Mouse (Mus musculus) heart, adult 2 months (tissue): Measurements from ENCODE around the gene Aldh16a1. TPM values are rescaled to one million over a fixed set of nuclear protein-coding genes. Genes with fewer than 3 reads are reported as not detected.

ENCODE experiments used
- DNase-seq, 2 experiments: peaks; one replicate each; pipeline ENCODE4 v3.0.0; 2021
- H3K27ac ChIP-seq: fragments of 200-600 bp; 2 replicates; pipeline ENCODE4 v1.8.1; 2022
- H3K27me3 ChIP-seq: fragments of 200-500 bp; 2 replicates; pipeline ENCODE4 v1.6.1; 2012; ENCODE audit warnings: mild to moderate bottlenecking, low read length, inconsistent platforms, mixed read lengths; ENCODE audit not compliant: control insufficient read depth, insufficient read depth
- H3K36me3 ChIP-seq: fragments of 200-500 bp; 2 replicates; pipeline ENCODE4 v1.6.1; 2012; ENCODE audit warnings: low read length, inconsistent platforms; ENCODE audit not compliant: control insufficient read depth, insufficient read depth
- H3K4me1 ChIP-seq: fragments of 200-500 bp; 2 replicates; pipeline ENCODE4 v1.6.1; 2011; ENCODE audit warnings: low read length; ENCODE audit not compliant: control insufficient read depth, insufficient read depth
- H3K4me3 ChIP-seq: fragments of 200-600 bp; 2 replicates; pipeline ENCODE4 v1.8.1; 2022
- H3K79me2 ChIP-seq: fragments of 200-500 bp; replicated peaks from 2 replicates; pipeline ENCODE4 v1.6.1; 2012; ENCODE audit warnings: mild to moderate bottlenecking, inconsistent platforms, low read length, moderate library complexity, mixed read lengths; ENCODE audit not compliant: control insufficient read depth, insufficient read depth
- H3K9ac ChIP-seq: fragments of 200-500 bp; 2 replicates; pipeline ENCODE4 v1.6.1; 2012; ENCODE audit warnings: low read depth, mild to moderate bottlenecking, control low read depth, inconsistent platforms, low read length, mixed read lengths
- CTCF ChIP-seq: fragments of 200-600 bp; IDR thresholded peaks from 2 replicates; pipeline ENCODE4 v1.8.1; 2022; ENCODE audit warnings: antibody characterized with exemption, mild to moderate bottlenecking, moderate library complexity
- EP300 ChIP-seq: fragments of 200-500 bp; IDR thresholded peaks from 2 replicates; pipeline ENCODE4 v1.6.1; 2011; ENCODE audit warnings: low read depth, low read length, control low read depth; ENCODE audit not compliant: insufficient read depth
- POLR2A ChIP-seq: fragments of 200-500 bp; IDR thresholded peaks from 2 replicates; pipeline ENCODE4 v1.6.1; 2011; ENCODE audit warnings: mild to moderate bottlenecking, low read depth, low read length, control low read depth; ENCODE audit not compliant: insufficient read depth
- WGBS: fragments of 180-500 bp; shearing (Covaris S2); methylation state at CpG from one replicate; pipeline ENCODE4 v1.1.7; 2018; 5-methylcytosine and 5-hydroxymethylcytosine counted together
- intact Hi-C: fragments of 180-260 bp; cut with DNase I; formaldehyde crosslinking; loops from one replicate; pipeline ENCODE4 v1.15.1; 2025
- polyA plus RNA-seq: library from polyadenylated mRNA; depleted of rRNA; stranded (reverse); fragments of >200 nt; gene quantifications from 2 replicates; pipeline ENCODE4 v1.2.3, GENCODE M21; 2012
- total RNA-seq, 2 experiments: library from RNA; stranded (reverse); gene quantifications; 2 replicates each; pipeline ENCODE4 v1.2.3; 2021

Aldh16a1 gene
- total and polyA plus RNA-seq, 3 experiments: 19.7 to 25.1 (median 23.5) TPM

DNA sequence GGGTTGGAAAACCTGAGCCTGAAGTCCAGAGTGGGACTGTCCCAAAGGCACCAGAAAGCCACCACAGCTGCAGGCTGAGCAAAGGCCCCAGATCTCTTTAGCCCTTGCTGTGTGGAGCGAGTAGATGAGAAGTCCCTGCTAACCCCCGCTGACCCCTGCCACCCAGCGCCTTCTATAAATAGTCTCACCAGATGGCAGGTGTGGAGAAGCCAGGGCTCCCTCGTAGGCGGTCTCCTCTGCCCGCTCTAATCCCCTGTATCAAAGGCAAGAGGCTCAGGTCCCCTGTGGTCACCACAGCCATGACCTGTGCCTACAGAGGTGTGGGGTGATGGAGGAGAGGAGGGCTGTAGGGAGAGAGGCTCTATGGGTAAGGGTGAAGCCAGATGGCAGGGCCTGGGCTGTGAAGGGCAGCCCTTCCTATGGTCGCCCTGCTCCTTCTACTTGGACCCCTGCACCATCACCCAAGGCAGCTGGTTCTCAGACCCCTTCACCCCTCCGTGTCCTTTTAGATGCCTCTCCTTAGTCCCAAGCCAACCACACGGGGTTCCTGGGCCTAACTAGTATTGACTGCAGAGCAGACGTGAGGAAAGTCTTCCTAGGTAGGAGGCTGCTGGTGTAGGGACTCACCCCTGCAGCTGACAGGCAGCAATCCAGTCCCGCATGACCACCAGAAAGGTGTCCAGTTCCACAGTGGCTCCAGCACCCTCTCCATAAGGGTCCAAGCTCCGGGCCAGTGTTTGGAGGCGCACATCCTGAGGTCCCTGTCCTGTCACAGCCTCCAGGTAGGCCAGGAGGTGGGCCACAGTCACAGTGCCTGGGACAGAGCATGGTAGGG lies 41.2 kb upstream of the Aldh16a1 start:
- intact Hi-C loops: no loop called here
- no peak overlapping the region for H3K4me3 ChIP-seq

GRCm38 (mm10) chr7:45193871-45194785 lies 39.7 kb upstream of the Aldh16a1 start:
- H3K9ac ChIP-seq: no peak overlapping the region
- DNase-seq: no peak
- H3K27me3 ChIP-seq: no peaks in the 10 kb centered on the region
- no peaks in the 10 kb centered on the region for H3K36me3 ChIP-seq
- H3K79me2 ChIP-seq: no peaks in the 10 kb centered on the region
- H3K4me1 ChIP-seq: no peaks in the 10 kb centered on the region; the same call in 1 of the 2 replicates
- no peak overlapping the region for H3K27ac ChIP-seq
- TF ChIP-seq EP300 (no peak), CTCF (no peak), POLR2A (no peak)
- no peak overlapping the region for H3K4me3 ChIP-seq
- 73% methylated on average over 17 of the region's 17 CpGs for WGBS
- intact Hi-C loops: no loop called here

More for the DNA sequence above, 41.2 kb upstream of the Aldh16a1 start:
- no peak for DNase-seq
- no peaks in the 10 kb centered on the region; the same call in 1 of the 2 replicates for H3K4me1 ChIP-seq
- TF ChIP-seq POLR2A: no peak
- TF ChIP-seq EP300: no peak
- no peak for TF ChIP-seq CTCF
- no peaks in the 10 kb centered on the region for H3K27me3 ChIP-seq
- H3K36me3 ChIP-seq: no peaks in the 10 kb centered on the region
- WGBS: 64% methylated on average over 13 of the region's 13 CpGs
- no peak overlapping the region for H3K27ac ChIP-seq
- H3K79me2 ChIP-seq: no peaks in the 10 kb centered on the region
- H3K9ac ChIP-seq: no peak overlapping the region

DNA sequence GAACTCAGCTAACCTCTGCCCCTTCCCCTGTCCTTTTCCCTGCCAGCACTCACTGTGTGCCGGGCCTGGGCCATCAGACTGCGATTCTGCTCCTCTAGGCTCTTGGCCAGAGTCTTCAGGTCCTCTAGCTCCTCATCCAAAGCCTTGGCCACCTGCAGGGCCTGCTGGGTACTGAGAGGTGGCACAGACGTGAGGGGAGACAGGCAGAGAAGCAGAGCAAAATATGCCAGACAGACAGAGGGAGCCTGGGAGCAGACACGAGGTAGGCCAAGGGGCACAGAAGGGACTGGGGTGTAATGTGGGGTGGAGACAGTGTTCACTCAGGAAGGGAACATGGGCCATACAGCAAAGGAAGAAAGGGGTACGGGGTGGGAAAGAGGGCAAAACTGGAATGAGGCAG lies 39.0 kb upstream of the Aldh16a1 start:
- no peaks in the 10 kb centered on the region for H3K36me3 ChIP-seq
- 0 out of 2 replicates have a peak, but pooled peaks cover 3% of the 10 kb centered on the region for H3K27me3 ChIP-seq
- 66% methylated on average over 5 of the region's 5 CpGs for WGBS
- no peaks in the 10 kb centered on the region for H3K79me2 ChIP-seq
- TF ChIP-seq POLR2A: no peak
- no peak overlapping the region for H3K9ac ChIP-seq
- H3K27ac ChIP-seq: no peak overlapping the region
- DNase-seq: no peak
- no peaks in the 10 kb centered on the region; the same call in 1 of the 2 replicates for H3K4me1 ChIP-seq
- intact Hi-C loops: no loop called here
- no peak overlapping the region for H3K4me3 ChIP-seq

- H3K4me1 ChIP-seq: no peaks in the 10 kb centered on the region; the same call in 1 of the 2 replicates
- no peak for DNase-seq
- H3K27me3 ChIP-seq: 0 out of 2 replicates have a peak, but pooled peaks cover 3% of the 10 kb centered on the region
- H3K4me3 ChIP-seq: no peak overlapping the region
- H3K9ac ChIP-seq: no peak overlapping the region
- 80% methylated on average over 7 of the region's 7 CpGs for whole genome bisulfite sequencing
- intact Hi-C loops: no loop called here
- no peaks in the 10 kb centered on the region for H3K36me3 ChIP-seq
- H3K27ac ChIP-seq: no peak overlapping the region
- TF ChIP-seq POLR2A (no peak), CTCF (no peak), EP300 (no peak)
- H3K79me2 ChIP-seq: no peaks in the 10 kb centered on the region
Measured at GRCm38 (mm10) chr7:45192585-45193310, 38.4 kb upstream of the Aldh16a1 start.

DNA sequence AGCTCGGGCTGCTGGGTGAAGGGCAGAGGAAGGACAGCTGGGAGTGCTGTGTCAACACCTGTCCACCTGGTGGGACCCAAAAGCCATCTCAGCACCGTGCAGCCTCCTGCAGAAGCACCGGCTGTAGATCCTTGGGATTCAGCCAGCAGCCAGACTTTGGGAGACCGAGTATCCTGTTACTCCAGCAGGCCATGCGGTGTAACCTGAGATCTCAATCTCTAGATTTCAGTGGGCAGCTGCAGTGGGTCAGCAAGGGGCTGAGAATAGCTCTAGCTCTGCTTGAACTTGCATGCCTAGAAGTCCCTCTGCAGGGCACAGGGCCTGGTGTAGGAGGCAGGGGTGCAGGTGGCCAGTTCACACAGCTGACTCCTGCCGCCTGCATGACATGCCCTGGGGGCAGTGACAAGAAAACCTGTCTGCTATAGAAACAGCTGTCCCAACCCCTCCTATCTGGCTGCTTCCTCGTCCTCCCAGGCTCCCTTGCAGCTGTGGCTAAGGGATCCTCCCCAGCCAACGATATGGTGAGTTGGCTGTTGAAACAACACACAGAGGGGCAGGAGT lies 37.5 kb upstream of the Aldh16a1 start:
- Histone ChIP-seq H3K9ac (no peak overlapping the region), H3K27me3 (peaks cover 5% of the 10 kb centered on the region; the same call in 1 of the 2 replicates), H3K4me1 (no peaks in the 10 kb centered on the region; the same call in 1 of the 2 replicates), H3K4me3 (no peak overlapping the region), H3K36me3 (no peaks in the 10 kb centered on the region), H3K27ac (no peak overlapping the region), H3K79me2 (no peaks in the 10 kb centered on the region)
- TF ChIP-seq EP300: no peak
- TF ChIP-seq POLR2A: no peak
- no peak for TF ChIP-seq CTCF
- 23% methylated on average over 8 of the region's 8 CpGs for WGBS
- intact Hi-C loops: no loop called here
- DNase-seq: no peak
